ENCODE assay signal across 23 mouse cellular contexts in the genomic region with DNA sequence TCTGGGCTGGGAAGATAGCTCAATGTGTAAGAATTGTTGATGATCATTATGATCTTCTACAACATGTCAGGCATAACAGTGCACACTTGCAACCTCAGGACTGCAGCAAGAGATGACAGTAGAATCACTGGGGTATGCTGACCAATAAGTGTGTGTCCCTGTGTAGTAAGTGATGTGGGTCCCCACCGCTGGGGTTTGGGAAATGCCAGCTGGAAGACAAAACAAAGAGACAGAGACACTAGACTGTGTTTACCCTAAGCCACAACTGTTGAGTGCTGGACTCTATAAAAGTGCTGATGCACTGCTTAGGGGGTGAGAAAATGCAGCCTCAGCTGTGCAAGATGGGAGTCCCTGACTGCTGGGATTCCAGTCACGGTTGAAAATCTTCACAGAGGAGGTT.
DNase-seq lines count a peak whose midpoint lies in the region; ATAC-seq lines count a peak whose summit lies in the region.
"Had no signal": no experiment of that assay in that cellular context is flagged by ENCODE, and none has a peak within 500 bp of the region (broad histone marks: within the 10 kb centered on the region; RNA-seq: fewer than 3 reads in every experiment).

No protein-coding gene starts in this region.

- 48% methylated on average over 2 of the region's 2 CpGs for WGBS in heart, embryonic 11.5 days (ENCODE audit: insufficient replicate concordance)
- 49% methylated on average over 2 of the region's 2 CpGs for WGBS in neural tube, embryonic 11.5 days
- 28% methylated on average over 2 of the region's 2 CpGs for WGBS in midbrain, embryonic 16.5 days

- no peak overlapping the region for H3K4me3 ChIP-seq in heart, embryonic 11.5 days (ENCODE audit: low read depth, low read length)
- no peak overlapping the region for H3K4me3 ChIP-seq in neural tube, embryonic 11.5 days (ENCODE audit: low read depth, low read length)
- no peak overlapping the region for H3K4me3 ChIP-seq in midbrain, embryonic 16.5 days (ENCODE audit: low read depth, low read length)
- H3K4me3 ChIP-seq: embryonic facial prominence, embryonic 12.5 days; hindbrain, embryonic 15.5 days; kidney, embryonic 15.5 days; limb, embryonic 13.5 days; lung, embryonic 15.5 days had no signal

- intact Hi-C loops in heart, postnatal 36 days (cut with DNase I) = no loop called here

- no peak overlapping the region for H3K9ac ChIP-seq in heart, embryonic 11.5 days (ENCODE audit: low read depth, low read length)
- no peak overlapping the region for H3K9ac ChIP-seq in neural tube, embryonic 11.5 days (ENCODE audit: low read length)
- H3K9ac ChIP-seq in midbrain, embryonic 16.5 days (ENCODE audit: low read depth, low read length) = no peak overlapping the region
- H3K9ac ChIP-seq: embryonic facial prominence, embryonic 12.5 days; hindbrain, embryonic 15.5 days; kidney, embryonic 15.5 days; limb, embryonic 13.5 days; lung, embryonic 15.5 days had no signal

- H3K9me3 ChIP-seq in heart, embryonic 11.5 days (replicated peaks; ENCODE audit: control insufficient read depth, low read length) = no peaks in the 10 kb centered on the region
- H3K9me3 ChIP-seq in neural tube, embryonic 11.5 days (ENCODE audit: control insufficient read depth, low read length) = no peaks in the 10 kb centered on the region
- H3K9me3 ChIP-seq in midbrain, embryonic 16.5 days (replicated peaks; ENCODE audit: control insufficient read depth, low read length, poor library complexity, severe bottlenecking) = no peaks in the 10 kb centered on the region
- H3K9me3 ChIP-seq: embryonic facial prominence, embryonic 12.5 days; hindbrain, embryonic 15.5 days; kidney, embryonic 15.5 days; limb, embryonic 13.5 days; lung, embryonic 15.5 days had no signal

- H3K27ac ChIP-seq in heart, embryonic 11.5 days (ENCODE audit: low read depth, low read length) = no peak overlapping the region
- no peak overlapping the region for H3K27ac ChIP-seq in neural tube, embryonic 11.5 days (ENCODE audit: low read depth, low read length)
- no peak overlapping the region; the same call in 1 of the 2 replicates for H3K27ac ChIP-seq in midbrain, embryonic 16.5 days (ENCODE audit: low read length)
- H3K27ac ChIP-seq: embryonic facial prominence, embryonic 12.5 days; hindbrain, embryonic 15.5 days; kidney, embryonic 15.5 days; limb, embryonic 13.5 days; lung, embryonic 15.5 days had no signal

- H3K27me3 ChIP-seq in heart, embryonic 11.5 days (ENCODE audit: control insufficient read depth, insufficient read depth, low read length) = no peaks in the 10 kb centered on the region
- no peaks in the 10 kb centered on the region for H3K27me3 ChIP-seq in neural tube, embryonic 11.5 days (ENCODE audit: control insufficient read depth, insufficient read depth, low read length)
- no peaks in the 10 kb centered on the region for H3K27me3 ChIP-seq in midbrain, embryonic 16.5 days (ENCODE audit: control insufficient read depth, insufficient read depth, low read depth, low read length)
- H3K27me3 ChIP-seq: embryonic facial prominence, embryonic 12.5 days; hindbrain, embryonic 15.5 days; kidney, embryonic 15.5 days; limb, embryonic 13.5 days; lung, embryonic 15.5 days had no signal

- peak; percentile 2 for DNase-seq in embryo, embryonic 11 days
- no peak for DNase-seq in embryo, embryonic 9.5 days (ENCODE audit: extremely low spot score)
- DNase-seq in heart, postnatal 36 days = no peak
- no peak for DNase-seq in neural tube, embryonic 11.5 days (ENCODE audit: low spot score)
- DNase-seq in neural tube, embryonic 10.5 days (ENCODE audit: extremely low spot score, low spot score) = no peak
- DNase-seq in layer of hippocampus, postnatal 36 days = no peak
- DNase-seq: adrenal gland, adult 8-10 months; cerebellum, adult 8-10 months; cerebellum, postnatal 25 days; heart, postnatal 14 days; kidney, adult 18-20 months; kidney, postnatal 25 days; right cerebral cortex, postnatal 4 days; thymus, postnatal 4 days had no signal

- no peak overlapping the region for H3K4me2 ChIP-seq in heart, embryonic 11.5 days
- H3K4me2 ChIP-seq in neural tube, embryonic 11.5 days (ENCODE audit: low read depth) = no peak overlapping the region
- no peak overlapping the region for H3K4me2 ChIP-seq in midbrain, embryonic 16.5 days (ENCODE audit: low read length)
- H3K4me2 ChIP-seq: embryonic facial prominence, embryonic 12.5 days; hindbrain, embryonic 15.5 days; kidney, embryonic 15.5 days; limb, embryonic 13.5 days; liver, embryonic 11.5 days; lung, embryonic 15.5 days had no signal

- ATAC-seq in heart, embryonic 11.5 days (replicated peaks; ENCODE audit: insufficient number of reproducible peaks, low FRiP score, low TSS enrichment) = peak; percentile 18; the same call in 1 of the 2 replicates
- peak; percentile 41; the same call in 1 of the 2 replicates for ATAC-seq in neural tube, embryonic 11.5 days (ENCODE audit: insufficient read depth, low FRiP score, low TSS enrichment)
- peak; percentile 17; the same call in 1 of the 2 replicates for ATAC-seq in midbrain, embryonic 16.5 days

- no peaks in the 10 kb centered on the region for H3K36me3 ChIP-seq in heart, embryonic 11.5 days (ENCODE audit: control insufficient read depth, insufficient read depth, low read length)
- no peaks in the 10 kb centered on the region for H3K36me3 ChIP-seq in neural tube, embryonic 11.5 days (ENCODE audit: control insufficient read depth, insufficient read depth, low read length)
- no peaks in the 10 kb centered on the region for H3K36me3 ChIP-seq in midbrain, embryonic 16.5 days (ENCODE audit: control insufficient read depth, insufficient read depth, low read length)
- H3K36me3 ChIP-seq: embryonic facial prominence, embryonic 12.5 days; G1E; hindbrain, embryonic 15.5 days; kidney, embryonic 15.5 days; limb, embryonic 13.5 days; lung, embryonic 15.5 days had no signal

- no peaks in the 10 kb centered on the region for H3K4me1 ChIP-seq in heart, embryonic 11.5 days (ENCODE audit: control insufficient read depth, insufficient read depth, low read length)
- no peaks in the 10 kb centered on the region for H3K4me1 ChIP-seq in neural tube, embryonic 11.5 days (ENCODE audit: control insufficient read depth, insufficient read depth, low read length)
- H3K4me1 ChIP-seq in midbrain, embryonic 16.5 days (ENCODE audit: control insufficient read depth, insufficient read depth, low read length) = peaks cover 3% of the 10 kb centered on the region; the same call in 1 of the 2 replicates
- H3K4me1 ChIP-seq: embryonic facial prominence, embryonic 12.5 days; hindbrain, embryonic 15.5 days; kidney, embryonic 15.5 days; limb, embryonic 13.5 days; lung, embryonic 15.5 days had no signal
